Mouse (Mus musculus): ENCODE data around the gene Kcnj5. TPM values are rescaled to one million over a fixed set of nuclear protein-coding genes. Genes with fewer than 3 reads are reported as not detected.

Kcnj5 gene
- total and polyA plus RNA-seq, 3 experiments, result not detected

- H3K79me2 ChIP-seq (ENCODE audit: control insufficient read depth, insufficient read depth, low read length, poor library complexity), result no peaks in the 10 kb centered on the region
- no peaks in the 10 kb centered on the region for H3K9me3 ChIP-seq (replicated peaks; ENCODE audit: insufficient read depth, low read length)
- H3K9ac ChIP-seq (ENCODE audit: control insufficient read depth, low read depth, low read length, poor library complexity, severe bottlenecking), result no peak overlapping the region
- no peak overlapping the region for H3K4me3 ChIP-seq (ENCODE audit: control insufficient read depth in 1 of 2, insufficient read depth in 1 of 2, low read depth in 2 of 2, low read length in 2 of 2)
- DNase-seq (ENCODE audit: low read depth, low spot score), result no peak
- TF ChIP-seq MYB (IDR thresholded peaks at IDR 0.05; ENCODE audit: low read depth, low read length), result no peak
- no peak for TF ChIP-seq NELFE (IDR thresholded peaks at IDR 0.05; ENCODE audit: low read depth, low read length)
- TF ChIP-seq USF1 (IDR thresholded peaks at IDR 0.05; ENCODE audit: low read depth, low read length), result no peak
- no peak for TF ChIP-seq MYC (IDR thresholded peaks at IDR 0.05; ENCODE audit: low read depth, low read length)
- no peak for TF ChIP-seq TAL1 (IDR thresholded peaks at IDR 0.05; ENCODE audit: low read length)
- no peak for TF ChIP-seq ZKSCAN1 (IDR thresholded peaks at IDR 0.05; ENCODE audit: low read depth, low read length)
- TF ChIP-seq CHD1 (IDR thresholded peaks at IDR 0.05; ENCODE audit: low read depth, low read length), result no peak
- TF ChIP-seq TCF12 (IDR thresholded peaks at IDR 0.05; ENCODE audit: low read depth, low read length), result no peak
- TF ChIP-seq POLR2A (IDR thresholded peaks at IDR 0.05; ENCODE audit: control insufficient read depth in 1 of 2, insufficient read depth in 1 of 2, low read depth in 1 of 2, low read length in 2 of 2, poor library complexity in 1 of 2), result no peak
- no peak for TF ChIP-seq SMC3 (IDR thresholded peaks at IDR 0.05; ENCODE audit: low read depth, low read length)
- no peak for TF ChIP-seq JUND (IDR thresholded peaks at IDR 0.05; ENCODE audit: low read depth, low read length)
- no peak for TF ChIP-seq MAFK (IDR thresholded peaks at IDR 0.05; ENCODE audit: borderline replicate concordance, low read depth, low read length)
- TF ChIP-seq KAT2A (conservative IDR thresholded peaks at IDR 0.05; ENCODE audit: low read depth, low read length), result no peak
- no peak for TF ChIP-seq TBP (IDR thresholded peaks at IDR 0.05; ENCODE audit: low read depth, low read length)
- TF ChIP-seq RAD21 (IDR thresholded peaks at IDR 0.05; ENCODE audit: low read depth, low read length), result no peak
- TF ChIP-seq RCOR1 (IDR thresholded peaks at IDR 0.05; ENCODE audit: low read depth, low read length), result no peak
- TF ChIP-seq POLR2AphosphoS5 (IDR thresholded peaks at IDR 0.05; ENCODE audit: borderline replicate concordance, low read depth, low read length), result no peak
- TF ChIP-seq USF2 (IDR thresholded peaks at IDR 0.05; ENCODE audit: borderline replicate concordance in 1 of 2, insufficient read depth in 1 of 2, low read depth in 1 of 2, low read length in 2 of 2), result no peak
- no peak for TF ChIP-seq CHD2 (IDR thresholded peaks at IDR 0.05; ENCODE audit: low read length)
- H3K36me3 ChIP-seq (ENCODE audit: control insufficient read depth in 1 of 2, insufficient read depth in 2 of 2, low read length in 2 of 2), result peaks cover 0 to 23% of the 10 kb centered on the region in 2 experiments; a peak in 2 of 4 replicates
- peaks cover 20 to 31% of the 10 kb centered on the region in 2 experiments for H3K4me1 ChIP-seq (ENCODE audit: control insufficient read depth in 1 of 2, insufficient read depth in 2 of 2, low read length in 2 of 2)
- no peak overlapping the region for H3K27ac ChIP-seq (ENCODE audit: control insufficient read depth, low read depth, low read length)
- H3K27me3 ChIP-seq (ENCODE audit: control insufficient read depth in 1 of 2, insufficient read depth in 2 of 2, low read length in 2 of 2), result no peaks in the 10 kb centered on the region
Observed at GRCm38 (mm10) chr9:32283591-32283990, 60.6 kb downstream of the Kcnj5 start.

DNA sequence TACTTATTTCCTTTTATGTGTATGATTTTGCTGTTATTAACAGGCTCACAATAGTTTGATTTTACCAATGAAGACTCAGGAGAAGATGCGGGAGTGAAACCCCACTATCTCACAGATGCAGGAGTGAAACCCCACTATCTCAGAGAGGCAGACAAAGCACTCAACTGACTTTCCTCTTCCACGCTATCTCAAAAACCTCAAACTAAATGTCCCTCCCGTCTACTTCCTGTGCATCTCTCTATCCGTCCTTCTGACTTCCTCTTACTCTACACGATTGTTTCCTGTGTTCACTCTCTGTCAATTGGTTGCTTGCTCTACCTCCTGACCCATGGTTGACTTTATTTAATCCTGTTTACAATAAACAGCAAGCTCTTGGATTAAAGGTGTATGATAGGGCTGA is 63.7 kb downstream of the Kcnj5 start:
- H3K27me3 ChIP-seq (ENCODE audit: control insufficient read depth in 1 of 2, insufficient read depth in 2 of 2, low read length in 2 of 2), result no peaks in the 10 kb centered on the region
- H3K9me3 ChIP-seq (replicated peaks; ENCODE audit: insufficient read depth, low read length), result no peaks in the 10 kb centered on the region
- no peaks in the 10 kb centered on the region for H3K79me2 ChIP-seq (ENCODE audit: control insufficient read depth, insufficient read depth, low read length, poor library complexity)
- H3K27ac ChIP-seq (ENCODE audit: control insufficient read depth, low read depth, low read length), result peak overlapping the region; percentile 86
- peak; percentile 94 for DNase-seq (ENCODE audit: low read depth, low spot score)
- H3K9ac ChIP-seq (ENCODE audit: control insufficient read depth, low read depth, low read length, poor library complexity, severe bottlenecking), result no peak overlapping the region
- peak; percentile 57; the same call in 1 of the 2 replicates for TF ChIP-seq TBP (IDR thresholded peaks at IDR 0.05; ENCODE audit: low read depth, low read length)
- peak; percentile 89 for TF ChIP-seq ETS1 (IDR thresholded peaks at IDR 0.05; ENCODE audit: low read depth, low read length)
- TF ChIP-seq MAZ (IDR thresholded peaks at IDR 0.05; ENCODE audit: low read depth, low read length), result no peak
- no peak for TF ChIP-seq POLR2AphosphoS2 (IDR thresholded peaks at IDR 0.05; ENCODE audit: low read length)
- TF ChIP-seq GATA1 (IDR thresholded peaks at IDR 0.05; ENCODE audit: low read depth, low read length), result peak; percentile 100
- no peak for TF ChIP-seq CHD1 (IDR thresholded peaks at IDR 0.05; ENCODE audit: low read depth, low read length)
- TF ChIP-seq TAL1 (IDR thresholded peaks at IDR 0.05; ENCODE audit: low read length), result peak; percentile 99
- peak; percentile 99 for TF ChIP-seq EP300 (IDR thresholded peaks at IDR 0.05; ENCODE audit: low read depth in 1 of 2, low read length in 2 of 2)
- no peak for TF ChIP-seq NELFE (IDR thresholded peaks at IDR 0.05; ENCODE audit: low read depth, low read length)
- no peak for TF ChIP-seq MAFK (IDR thresholded peaks at IDR 0.05; ENCODE audit: borderline replicate concordance, low read depth, low read length)
- TF ChIP-seq TCF12 (IDR thresholded peaks at IDR 0.05; ENCODE audit: low read depth, low read length), result peak; percentile 99
- no peak for TF ChIP-seq MAX (IDR thresholded peaks at IDR 0.05; ENCODE audit: low read length)
- TF ChIP-seq HCFC1 (IDR thresholded peaks at IDR 0.05; ENCODE audit: low read depth, low read length), result peak; percentile 75
- peak; percentile 95 for TF ChIP-seq MYB (IDR thresholded peaks at IDR 0.05; ENCODE audit: low read depth, low read length)
- no peak for TF ChIP-seq USF1 (IDR thresholded peaks at IDR 0.05; ENCODE audit: low read depth, low read length)
- TF ChIP-seq USF2 (IDR thresholded peaks at IDR 0.05; ENCODE audit: borderline replicate concordance in 1 of 2, insufficient read depth in 1 of 2, low read depth in 1 of 2, low read length in 2 of 2), result no peak
- no peak for TF ChIP-seq ZC3H11A (IDR thresholded peaks at IDR 0.05; ENCODE audit: low read depth, low read length)
- peak; percentile 86 for TF ChIP-seq RCOR1 (IDR thresholded peaks at IDR 0.05; ENCODE audit: low read depth, low read length)
- 0 out of 4 replicates have a peak, but pooled peaks of 1 of the 2 experiments have one; percentile 25 for TF ChIP-seq POLR2A (IDR thresholded peaks at IDR 0.05; ENCODE audit: control insufficient read depth in 1 of 2, insufficient read depth in 1 of 2, low read depth in 1 of 2, low read length in 2 of 2, poor library complexity in 1 of 2)
- TF ChIP-seq SIN3A (IDR thresholded peaks at IDR 0.05; ENCODE audit: low read length), result peak; percentile 72
- TF ChIP-seq MXI1 (IDR thresholded peaks at IDR 0.05; ENCODE audit: low read depth, low read length), result no peak
- peak; percentile 43; the same call in 1 of the 2 replicates for TF ChIP-seq ELF1 (IDR thresholded peaks at IDR 0.05; ENCODE audit: low read depth, low read length)
- TF ChIP-seq MYC (IDR thresholded peaks at IDR 0.05; ENCODE audit: low read depth, low read length), result peak; percentile 79; the same call in 1 of the 2 replicates
- TF ChIP-seq RAD21 (IDR thresholded peaks at IDR 0.05; ENCODE audit: low read depth, low read length), result no peak
- peaks cover 0 to 25% of the 10 kb centered on the region in 2 experiments; a peak in 2 of 4 replicates for H3K36me3 ChIP-seq (ENCODE audit: control insufficient read depth in 1 of 2, insufficient read depth in 2 of 2, low read length in 2 of 2)
- H3K4me1 ChIP-seq (ENCODE audit: control insufficient read depth in 1 of 2, insufficient read depth in 2 of 2, low read length in 2 of 2), result peaks cover 23 to 37% of the 10 kb centered on the region in 2 experiments
- no peak overlapping the region for H3K4me3 ChIP-seq (ENCODE audit: control insufficient read depth in 1 of 2, insufficient read depth in 1 of 2, low read depth in 2 of 2, low read length in 2 of 2)

Data from MEL (cell line).